Mouse (Mus musculus): ENCODE results near the gene Fam83e.
A peak's percentile ranks its signal among the peaks of the same experiment; 100 is the strongest.

The Fam83e gene

DNA sequence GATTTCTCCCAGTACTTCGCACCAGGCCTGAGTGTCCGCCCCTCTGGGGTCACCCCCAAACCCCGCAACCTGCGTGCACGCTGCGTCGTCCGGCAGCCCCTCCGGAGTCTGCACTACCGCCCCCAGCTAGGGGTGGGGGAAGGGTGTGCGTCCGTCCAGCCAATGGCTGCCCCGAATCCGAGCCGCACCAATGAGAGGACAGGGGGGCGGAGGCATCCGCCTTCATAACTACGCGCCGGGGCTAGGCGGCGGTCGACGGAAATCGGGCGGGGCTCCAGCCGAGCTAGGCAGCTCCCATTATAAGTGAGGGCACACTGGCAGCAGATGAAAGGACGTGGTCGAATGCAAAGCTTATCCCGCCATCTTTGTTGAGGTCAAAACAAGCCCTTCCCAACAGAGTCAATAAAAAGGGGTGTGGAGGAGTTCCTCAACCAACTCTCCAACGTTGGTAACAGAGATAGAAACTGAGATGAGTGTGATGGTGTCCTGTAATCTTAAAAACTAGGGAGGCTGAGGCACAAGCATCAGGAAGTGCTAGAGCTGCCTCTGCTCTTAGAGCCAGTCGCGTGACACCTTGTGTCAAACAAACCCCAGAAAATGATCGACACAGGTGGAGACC is 5.8 kb upstream of the Fam83e start, which contains the start of gene Rpl18:
TSS of gene Rpl18 (plus strand) at position 368 of the 619 bp plus-strand sequence.
- DNase-seq (ENCODE audit: low read depth, low spot score): peak; percentile 92

DNA sequence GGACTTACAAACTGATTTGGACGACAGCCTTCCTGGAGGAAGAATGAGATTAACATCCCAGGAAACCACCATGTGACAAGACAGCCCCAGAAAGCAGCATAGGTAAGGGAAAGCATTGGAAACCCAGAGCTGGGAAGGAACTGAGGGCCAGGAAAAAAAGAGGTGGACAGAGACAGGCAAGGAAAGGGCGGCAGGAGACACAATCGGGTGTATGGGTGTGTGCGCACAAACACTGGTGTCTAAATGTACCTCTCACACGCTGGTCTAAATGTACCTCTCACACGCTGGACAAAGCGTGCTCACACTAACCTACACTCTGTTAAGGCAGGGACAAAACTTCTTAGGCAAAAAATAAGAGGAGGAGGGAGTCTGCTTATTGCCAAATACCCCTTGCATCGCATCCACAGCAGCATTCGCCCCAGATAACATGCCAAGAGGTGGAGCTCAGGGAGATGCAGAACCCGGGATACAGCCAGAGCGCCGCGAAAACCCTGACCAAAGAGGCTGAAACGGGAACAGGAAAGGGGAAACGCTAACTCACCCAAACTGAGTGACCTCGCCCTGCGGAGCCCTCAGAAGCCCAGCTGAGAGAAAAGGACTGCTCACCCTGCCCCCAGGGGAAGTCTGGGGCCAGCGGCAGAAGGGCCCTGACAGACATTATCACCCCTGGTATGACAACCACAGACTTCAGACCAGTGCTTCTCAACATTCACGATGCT is 5.1 kb upstream of the Fam83e start:
- no peak for DNase-seq (ENCODE audit: low read depth, low spot score)

DNA sequence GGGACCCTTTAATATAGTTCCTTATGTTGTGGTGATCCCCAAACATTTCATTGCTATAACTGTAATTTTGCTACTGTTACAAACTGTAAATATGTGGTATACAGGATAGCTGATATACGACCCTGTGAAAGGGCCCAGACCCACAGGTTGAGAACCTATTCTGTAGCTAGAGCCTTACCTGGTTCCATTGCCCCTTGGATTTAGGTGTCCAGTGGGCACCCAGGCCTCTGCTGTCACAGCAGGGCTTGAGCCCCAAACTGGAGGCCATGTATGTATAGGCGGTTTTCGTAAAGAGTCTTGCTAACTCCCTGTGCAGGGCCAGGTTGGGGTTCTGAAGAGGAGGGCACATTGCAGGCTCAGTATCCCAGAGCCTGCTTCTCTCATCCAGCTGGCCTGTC is 4.6 kb upstream of the Fam83e start:
- DNase-seq (ENCODE audit: low read depth, low spot score): no peak

- DNase-seq (ENCODE audit: low read depth, low spot score): no peak
These were observed 3.8 kb upstream of the Fam83e start for GRCm38 (mm10) chr7:45716952-45717917.

DNA sequence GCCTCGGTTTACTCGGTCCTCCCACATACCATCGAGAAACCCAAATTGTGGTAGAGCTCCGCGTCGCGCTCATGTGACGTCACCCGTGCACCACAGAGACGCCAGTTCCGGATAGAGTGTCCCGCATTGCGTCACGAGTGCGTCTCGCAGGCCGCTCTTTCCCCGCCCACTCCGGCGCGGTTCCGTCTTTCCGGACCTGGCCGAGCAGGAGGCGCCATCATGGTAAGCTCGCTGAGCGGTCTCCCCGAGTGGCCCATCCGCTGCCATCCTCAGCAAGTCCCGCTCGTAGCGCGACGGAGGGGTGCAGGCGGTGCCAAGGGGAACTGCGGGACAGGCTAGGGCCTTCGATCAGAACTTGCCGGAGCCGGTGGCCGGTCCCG is 3.1 kb upstream of the Fam83e start, which contains the start of gene Sphk2:
TSS of gene Sphk2 (minus strand) at position 85 of the 380 bp plus-strand sequence.
- DNase-seq (ENCODE audit: low read depth, low spot score): peak; percentile 99

DNA sequence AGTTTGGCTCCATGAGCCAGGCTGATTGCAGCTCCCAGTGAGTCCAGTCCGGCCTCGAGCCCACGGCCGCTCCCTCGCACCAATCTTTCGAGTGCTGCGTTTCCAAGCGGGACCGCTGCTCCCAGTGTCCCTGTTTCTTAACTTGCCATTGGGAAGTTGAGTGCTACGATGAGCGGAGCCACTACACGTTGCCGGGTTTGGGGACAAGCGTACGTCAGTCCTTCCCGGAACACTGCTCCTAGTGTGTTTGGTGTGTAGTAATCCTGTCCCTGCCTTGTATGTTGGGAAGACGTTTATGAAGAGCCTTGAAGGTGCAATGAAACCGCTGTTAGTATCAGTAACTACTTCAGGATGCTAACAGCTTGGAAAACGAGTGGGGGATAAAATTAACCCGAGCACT is 2.7 kb upstream of the Fam83e start:
- no peak for DNase-seq (ENCODE audit: low read depth, low spot score)

DNA sequence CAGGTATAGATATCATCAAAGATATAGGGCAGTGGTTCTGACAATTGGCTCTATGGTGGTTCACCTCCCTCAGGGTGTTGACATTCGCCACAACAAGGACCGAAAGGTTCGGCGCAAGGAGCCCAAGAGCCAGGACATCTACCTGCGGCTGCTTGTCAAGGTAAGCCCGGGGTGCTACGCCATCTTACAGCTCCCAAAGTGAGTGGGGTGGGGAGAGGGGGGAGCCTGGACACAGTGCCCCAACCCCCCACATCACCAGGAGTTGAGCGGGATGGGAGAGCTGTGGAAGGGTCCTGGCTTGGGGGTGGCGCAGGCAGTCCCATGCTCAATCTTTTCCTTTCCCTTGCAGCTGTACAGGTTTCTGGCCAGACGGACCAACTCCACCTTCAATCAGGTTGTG is 1.8 kb upstream of the Fam83e start:
- DNase-seq (ENCODE audit: low read depth, low spot score): no peak

GRCm38 (mm10) chr7:45719738-45720412 is 1.1 kb upstream of the Fam83e start:
- DNase-seq (ENCODE audit: low read depth, low spot score): no peak

GRCm38 (mm10) chr7:45721234-45721571 is 191 bp downstream of the Fam83e start:
- no peak for DNase-seq (ENCODE audit: low read depth, low spot score)

DNA sequence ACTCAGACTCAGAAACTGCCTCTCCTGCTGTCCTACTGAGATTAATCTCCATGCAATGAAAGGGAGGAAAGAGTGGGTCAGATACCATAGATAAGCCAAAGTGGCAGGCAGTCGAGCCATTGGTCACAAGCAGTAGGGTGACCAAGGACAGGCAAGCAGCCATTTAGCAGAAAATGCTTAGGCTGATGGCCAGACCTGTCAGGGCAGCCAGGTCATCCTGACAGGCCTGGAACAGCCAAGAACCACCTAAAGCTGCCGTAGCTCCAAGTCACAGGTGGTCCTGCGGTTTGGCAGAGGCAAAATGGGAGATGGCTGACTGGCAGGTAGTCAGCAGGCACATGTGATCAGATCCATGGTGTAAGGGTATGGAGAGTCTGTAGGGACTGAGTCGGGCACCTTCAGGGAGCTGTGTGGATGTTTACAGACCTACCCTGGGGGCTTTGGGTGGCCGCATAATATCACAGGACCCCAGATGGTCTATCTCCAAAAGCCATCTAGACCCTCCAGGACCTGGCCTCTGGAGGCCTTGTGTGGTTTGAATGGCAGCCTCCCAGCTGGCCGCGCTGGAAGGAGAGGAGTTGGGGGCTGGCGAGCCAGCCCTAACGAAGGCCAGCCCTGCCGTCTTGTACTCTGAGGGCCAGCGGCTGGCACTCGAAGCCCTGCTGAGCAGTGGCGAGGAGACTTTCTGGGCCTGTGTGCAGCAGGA is 783 bp downstream of the Fam83e start:
- DNase-seq (ENCODE audit: low read depth, low spot score): no peak

- no peak for DNase-seq (ENCODE audit: low read depth, low spot score)
These were observed 1.3 kb downstream of the Fam83e start for GRCm38 (mm10) chr7:45722348-45722713.

GRCm38 (mm10) chr7:45723301-45723700 is 2.3 kb downstream of the Fam83e start:
- DNase-seq (ENCODE audit: low read depth, low spot score): no peak

GRCm38 (mm10) chr7:45723781-45724180 is 2.8 kb downstream of the Fam83e start:
- no peak for DNase-seq (ENCODE audit: low read depth, low spot score)

- DNase-seq (ENCODE audit: low read depth, low spot score): no peak
These were observed 4.1 kb downstream of the Fam83e start for GRCm38 (mm10) chr7:45725151-45725550.

DNA sequence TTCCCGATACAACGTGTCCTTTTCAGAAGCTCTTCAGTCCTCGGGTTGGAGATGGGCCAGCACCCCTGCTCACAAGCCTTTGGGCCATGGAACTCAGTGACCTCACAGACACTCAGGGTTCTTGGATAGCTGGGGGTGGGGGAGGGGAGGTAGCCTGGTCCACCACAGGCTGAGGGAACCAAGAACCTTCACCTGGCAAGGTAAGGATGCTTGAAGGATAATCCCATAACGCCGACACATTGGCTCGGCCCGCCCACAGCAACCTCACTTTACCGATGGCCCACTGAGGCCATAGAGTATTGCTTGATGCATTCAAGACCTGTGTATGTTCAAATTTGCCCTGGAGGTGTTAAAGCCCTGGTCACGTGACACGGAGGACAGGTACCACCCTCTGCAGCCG is 4.7 kb downstream of the Fam83e start, which contains the start of gene Spaca4:
TSS of gene Spaca4 (minus strand) at position 101 of the 400 bp plus-strand sequence.
- DNase-seq (ENCODE audit: low read depth, low spot score): no peak

DNA sequence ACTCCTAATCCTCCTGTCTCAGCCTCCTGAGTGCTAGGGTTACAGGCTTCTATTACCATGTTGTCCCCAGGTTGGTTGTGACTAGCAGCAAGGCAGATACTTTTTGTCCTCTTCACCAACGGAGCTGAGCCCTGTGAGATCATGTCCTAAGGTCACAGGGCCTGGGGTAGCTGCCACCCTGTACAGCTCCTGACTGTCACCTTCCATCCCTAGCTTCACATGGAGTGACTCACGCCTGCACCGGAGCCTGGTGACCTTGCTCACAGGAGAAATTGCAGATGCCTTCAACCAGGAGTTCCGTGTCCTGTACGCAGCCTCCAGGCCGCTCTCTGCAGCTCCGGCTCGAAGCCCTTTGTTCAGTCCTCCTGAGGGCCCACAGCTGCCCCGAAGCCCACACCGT is 5.4 kb downstream of the Fam83e start:
- no peak for DNase-seq (ENCODE audit: low read depth, low spot score)

DNA sequence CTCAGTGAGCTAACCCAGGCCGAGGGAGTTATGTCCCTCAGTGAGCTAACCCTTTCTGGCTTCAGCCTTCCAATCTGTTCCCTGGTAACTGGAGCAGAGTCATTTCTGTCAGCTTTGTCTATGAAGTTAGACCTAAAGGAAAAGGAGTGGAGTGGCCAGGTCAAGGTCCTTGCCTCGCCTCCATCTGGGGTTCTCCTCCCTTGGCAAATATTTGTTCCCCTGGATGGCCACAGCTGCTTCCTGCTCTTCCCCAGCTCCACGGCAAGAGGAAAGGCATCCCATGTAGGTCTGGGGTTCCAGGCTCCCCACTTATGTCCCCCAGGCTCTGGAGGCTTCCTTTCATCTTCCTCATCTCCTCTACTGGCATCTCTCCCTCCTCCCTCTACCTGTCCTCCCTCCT is 6.6 kb downstream of the Fam83e start:
- DNase-seq (ENCODE audit: low read depth, low spot score): no peak

GRCm38 (mm10) chr7:45730727-45731431 is 9.9 kb downstream of the Fam83e start:
- no peak for DNase-seq (ENCODE audit: low read depth, low spot score)

DNA sequence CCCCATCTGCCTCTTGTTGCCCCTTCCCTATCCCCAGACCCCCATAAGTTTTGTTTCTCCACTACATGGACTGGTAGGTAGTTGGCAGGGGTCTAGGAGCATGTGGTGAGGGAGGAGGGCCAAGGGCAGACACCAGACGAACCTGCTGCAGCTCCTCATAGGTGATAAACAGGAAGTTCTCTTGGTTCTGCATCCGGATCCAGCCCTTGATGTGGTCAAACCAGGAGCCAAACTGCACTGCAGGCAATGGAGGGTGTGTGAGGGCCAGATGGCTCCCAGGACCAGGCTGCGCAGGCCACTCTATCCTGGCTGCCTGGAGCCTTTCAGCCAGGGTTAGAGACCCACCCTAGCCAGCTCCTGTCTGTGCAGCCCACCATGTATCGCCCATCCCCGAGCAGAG is 12.5 kb downstream of the Fam83e start:
- DNase-seq (ENCODE audit: low read depth, low spot score): no peak

DNA sequence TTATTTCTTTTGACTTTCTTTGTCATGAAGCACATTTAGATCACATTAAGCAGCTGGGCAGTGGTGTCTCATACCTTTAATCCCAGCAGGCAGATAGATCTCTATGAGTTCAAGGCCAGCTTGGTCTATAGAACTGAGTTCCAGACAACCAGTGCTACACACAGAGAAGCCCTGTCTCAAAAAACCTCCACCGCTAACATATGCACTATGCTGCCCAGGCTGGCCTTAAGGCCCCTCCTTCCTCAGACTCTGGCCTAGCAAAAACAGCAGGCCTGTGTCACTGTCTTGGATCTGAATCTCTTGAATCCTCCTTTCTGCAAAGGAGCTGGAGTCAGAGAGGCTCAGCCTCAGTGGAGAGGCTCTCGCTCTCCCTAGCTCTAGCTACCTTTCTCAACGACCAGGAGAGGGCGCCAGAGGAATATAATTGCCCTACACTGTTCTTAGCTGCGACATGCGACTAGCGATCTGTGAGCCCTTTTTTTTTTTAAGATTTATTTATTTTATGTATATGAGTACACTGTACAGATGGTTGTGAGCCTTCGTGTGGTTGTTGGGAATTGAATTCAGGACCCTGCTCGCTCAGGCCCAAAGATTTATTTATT is 18.3 kb downstream of the Fam83e start:
- DNase-seq (ENCODE audit: low read depth, low spot score): peak; percentile 76
